Mouse (Mus musculus): ENCODE measurements around the gene Cdh22. TPM values are rescaled to one million over a fixed set of nuclear protein-coding genes. Genes with fewer than 3 reads are reported as not detected.
A peak's percentile ranks its signal among the peaks of the same experiment; 100 is the strongest.

Cdh22 gene
- polyA plus RNA-seq, 1 experiment from 2014 or later: 5.6 TPM

DNA sequence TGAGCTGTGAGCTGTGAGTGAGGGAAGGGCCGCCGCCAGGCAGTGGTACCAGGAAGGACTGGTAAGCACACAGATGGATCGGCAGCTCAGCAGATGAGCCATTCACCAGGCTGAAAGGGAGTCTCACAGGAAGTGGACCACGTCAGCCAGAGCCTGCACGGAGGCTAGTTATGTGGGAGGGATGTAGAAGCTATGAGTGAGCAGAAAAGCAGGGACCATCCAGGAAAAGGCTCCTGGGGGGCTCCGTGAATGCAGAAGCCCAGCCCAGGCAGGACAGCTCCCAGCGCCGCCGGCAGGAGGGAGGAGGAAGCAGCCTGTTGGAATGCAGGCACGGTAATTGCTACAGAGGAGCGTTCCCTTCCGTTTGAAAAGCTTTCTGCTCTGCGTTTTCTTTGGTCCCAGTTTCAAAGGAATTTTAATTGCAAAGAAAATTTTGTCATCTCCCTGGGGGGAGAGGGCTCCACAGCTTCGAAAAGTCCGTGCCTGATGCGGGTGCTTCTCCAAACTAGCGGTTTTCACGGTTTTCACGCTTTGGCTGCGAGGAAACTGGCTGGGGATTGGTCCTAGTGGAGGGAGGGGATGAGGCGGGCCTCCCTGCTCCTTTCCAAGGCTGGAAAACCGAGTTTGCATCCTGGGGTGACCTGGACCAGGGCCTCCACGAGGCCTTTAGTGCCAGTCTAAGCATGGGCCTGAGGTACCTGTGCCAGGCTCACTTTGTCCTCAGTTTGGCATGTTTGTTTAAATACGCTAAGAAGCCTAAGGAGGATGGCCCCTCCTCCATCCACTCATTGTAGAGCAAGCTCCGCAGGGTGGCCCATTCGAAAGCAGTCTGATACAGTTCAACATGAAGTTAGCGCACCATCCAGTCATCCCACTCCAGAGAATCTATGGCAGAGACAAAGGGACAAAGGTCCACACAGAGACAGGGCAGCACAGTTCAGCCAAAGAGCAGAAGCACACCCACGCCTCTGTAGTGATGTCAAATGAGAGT, 32.6 kb downstream of the Cdh22 start:
- Histone ChIP-seq H3K27me3 (replicated peaks; ENCODE audit: control insufficient read depth, insufficient read depth, low read length) (no peaks in the 10 kb centered on the region), H3K36me3 (ENCODE audit: control insufficient read depth, insufficient read depth) (no peaks in the 10 kb centered on the region), H3K27ac (ENCODE audit: low read length) (no peak overlapping the region), H3K4me2 (ENCODE audit: low read length) (peak overlapping the region; percentile 63), H3K4me1 (replicated peaks; ENCODE audit: control insufficient read depth, insufficient read depth, low read length) (peaks cover 18% of the 10 kb centered on the region), H3K9ac (replicated peaks; ENCODE audit: low read depth, low read length) (peak overlapping the region; percentile 40), H3K4me3 (replicated peaks; ENCODE audit: low read length) (peak overlapping the region; percentile 29), H3K9me3 (ENCODE audit: control insufficient read depth, low read length) (no peaks in the 10 kb centered on the region)
- ATAC-seq: peak; percentile 63
- 2% methylated on average over 28 of the region's 28 CpGs for WGBS

DNA sequence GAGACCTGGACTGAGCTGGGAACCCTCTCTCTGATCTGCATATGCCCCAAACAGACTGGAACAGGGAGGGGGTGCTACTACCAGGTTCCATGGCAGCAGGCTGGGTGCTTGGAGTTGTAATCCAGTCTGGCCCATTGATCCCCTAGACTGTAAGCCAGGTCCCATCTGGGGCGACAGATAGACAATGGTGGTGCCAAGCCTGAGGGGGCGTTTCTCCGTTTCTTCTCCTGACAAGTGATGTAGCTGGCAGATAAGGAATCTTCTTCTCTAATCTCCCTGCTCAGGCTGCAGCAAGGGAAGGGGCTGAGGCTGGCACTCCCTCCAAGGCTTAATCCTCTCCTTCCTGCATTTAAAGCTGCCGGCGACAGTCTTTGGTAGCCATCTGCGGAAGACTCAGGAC, 37.1 kb downstream of the Cdh22 start:
- 0 out of 2 replicates have a peak, but pooled peaks have one; percentile 29 for ATAC-seq
- Histone ChIP-seq H3K9me3 (ENCODE audit: control insufficient read depth, low read length) (no peaks in the 10 kb centered on the region), H3K27me3 (replicated peaks; ENCODE audit: control insufficient read depth, insufficient read depth, low read length) (no peaks in the 10 kb centered on the region), H3K4me1 (replicated peaks; ENCODE audit: control insufficient read depth, insufficient read depth, low read length) (peaks cover 29% of the 10 kb centered on the region), H3K27ac (ENCODE audit: low read length) (no peak overlapping the region), H3K4me2 (ENCODE audit: low read length) (no peak overlapping the region), H3K9ac (replicated peaks; ENCODE audit: low read depth, low read length) (no peak overlapping the region), H3K4me3 (replicated peaks; ENCODE audit: low read length) (no peak overlapping the region), H3K36me3 (ENCODE audit: control insufficient read depth, insufficient read depth) (no peaks in the 10 kb centered on the region)
- 47% methylated on average over 6 of the region's 6 CpGs for WGBS

DNA sequence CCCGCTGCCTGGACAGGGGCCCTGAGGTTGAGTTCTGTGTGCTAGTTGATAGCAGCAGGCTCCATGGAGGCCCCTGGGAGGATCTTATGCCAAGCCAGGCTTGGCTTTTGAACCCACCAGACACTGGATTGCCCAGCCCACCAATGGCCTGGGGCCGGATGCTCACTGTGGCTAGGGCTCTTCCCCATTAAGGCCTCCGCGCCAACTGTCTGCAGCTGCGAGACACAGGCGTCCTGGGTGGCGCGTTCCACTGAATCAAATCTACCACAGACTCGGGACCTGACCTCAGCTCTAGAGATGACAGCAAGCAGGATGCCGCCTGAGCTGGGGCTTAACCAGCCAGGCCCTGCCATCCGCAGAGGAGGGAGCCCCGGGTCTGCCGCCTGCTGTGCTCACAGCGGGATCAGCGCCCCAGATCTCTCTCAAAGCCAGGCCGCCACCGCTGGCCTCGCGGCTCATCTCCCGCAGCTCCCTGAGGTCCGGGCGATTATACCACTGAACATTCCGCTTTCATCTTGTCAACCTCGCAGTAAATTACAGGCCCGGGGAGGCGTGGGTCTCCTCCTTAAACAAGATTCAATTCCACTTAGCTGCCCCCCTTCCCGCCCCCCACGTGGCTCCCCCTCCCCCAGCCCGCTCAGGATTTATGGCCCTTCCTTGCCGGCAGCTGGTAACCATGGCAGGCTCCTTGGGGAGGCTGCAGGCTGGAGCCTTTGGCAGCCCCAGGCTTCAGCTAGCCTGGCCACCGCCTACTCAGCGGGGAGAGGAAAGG, 39.1 kb downstream of the Cdh22 start:
- no peaks in the 10 kb centered on the region for H3K36me3 ChIP-seq (ENCODE audit: control insufficient read depth, insufficient read depth)
- H3K9ac ChIP-seq (replicated peaks; ENCODE audit: low read depth, low read length): 0 out of 2 replicates have a peak overlapping the region, but pooled peaks have one; percentile 23
- ATAC-seq: peak; percentile 54
- H3K4me3 ChIP-seq (replicated peaks; ENCODE audit: low read length): no peak overlapping the region
- no peaks in the 10 kb centered on the region for H3K27me3 ChIP-seq (replicated peaks; ENCODE audit: control insufficient read depth, insufficient read depth, low read length)
- peaks cover 16% of the 10 kb centered on the region for H3K4me1 ChIP-seq (replicated peaks; ENCODE audit: control insufficient read depth, insufficient read depth, low read length)
- 8% methylated on average over 32 of the region's 32 CpGs for WGBS
- peak overlapping the region; percentile 1 for H3K4me2 ChIP-seq (ENCODE audit: low read length)
- no peaks in the 10 kb centered on the region for H3K9me3 ChIP-seq (ENCODE audit: control insufficient read depth, low read length)
- no peak overlapping the region for H3K27ac ChIP-seq (ENCODE audit: low read length)

DNA sequence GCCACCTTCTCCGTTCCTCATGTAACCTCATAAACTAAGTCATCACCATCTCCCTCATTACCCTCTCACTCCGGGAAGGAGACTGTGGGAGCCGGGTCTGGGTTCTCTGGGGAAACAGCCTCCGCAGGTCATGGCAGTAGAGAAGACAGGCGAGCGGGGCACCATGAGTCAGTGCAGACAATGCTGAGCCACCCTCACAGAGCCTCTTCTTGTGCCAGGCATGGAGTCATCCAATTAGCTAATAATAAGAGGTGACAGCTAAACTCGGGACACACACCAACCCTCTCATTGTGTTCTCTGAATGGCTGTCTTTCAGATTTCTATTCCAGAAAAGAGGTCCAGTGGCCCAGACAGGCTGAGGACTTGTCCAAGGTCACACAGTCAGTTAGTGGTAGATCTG, 43.2 kb downstream of the Cdh22 start:
- Histone ChIP-seq H3K27me3 (replicated peaks; ENCODE audit: control insufficient read depth, insufficient read depth, low read length) (no peaks in the 10 kb centered on the region), H3K27ac (ENCODE audit: low read length) (no peak overlapping the region), H3K36me3 (ENCODE audit: control insufficient read depth, insufficient read depth) (no peaks in the 10 kb centered on the region), H3K4me2 (ENCODE audit: low read length) (no peak overlapping the region), H3K9ac (replicated peaks; ENCODE audit: low read depth, low read length) (no peak overlapping the region), H3K4me3 (replicated peaks; ENCODE audit: low read length) (no peak overlapping the region), H3K9me3 (ENCODE audit: control insufficient read depth, low read length) (no peaks in the 10 kb centered on the region), H3K4me1 (replicated peaks; ENCODE audit: control insufficient read depth, insufficient read depth, low read length) (peaks cover 12% of the 10 kb centered on the region)
- ATAC-seq: no peak
- WGBS: 70% methylated on average over 7 of the region's 7 CpGs

DNA sequence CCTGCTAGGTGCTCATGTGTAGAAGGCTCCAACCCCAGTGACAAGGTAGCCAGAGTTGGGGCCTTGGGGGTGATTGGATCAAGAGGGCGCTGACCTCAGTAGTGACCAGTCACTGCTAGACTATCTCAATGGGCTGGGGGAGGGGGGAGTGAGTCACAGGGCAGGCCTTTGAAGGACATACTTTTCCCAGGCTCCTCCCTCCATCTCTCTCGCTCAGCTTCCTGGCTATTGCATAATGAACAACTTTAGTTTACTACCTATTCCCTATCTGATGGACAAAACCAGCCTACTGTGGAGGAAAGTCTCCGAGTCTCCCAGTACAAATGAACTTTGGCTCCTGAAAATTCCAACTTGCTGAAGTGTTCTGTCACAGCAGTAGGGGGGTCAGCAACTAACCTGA, 45.1 kb downstream of the Cdh22 start:
- H3K36me3 ChIP-seq (ENCODE audit: control insufficient read depth, insufficient read depth): no peaks in the 10 kb centered on the region
- H3K9ac ChIP-seq (replicated peaks; ENCODE audit: low read depth, low read length): no peak overlapping the region
- H3K27me3 ChIP-seq (replicated peaks; ENCODE audit: control insufficient read depth, insufficient read depth, low read length): no peaks in the 10 kb centered on the region
- H3K9me3 ChIP-seq (ENCODE audit: control insufficient read depth, low read length): no peaks in the 10 kb centered on the region
- WGBS: 68% methylated on average over 3 of the region's 3 CpGs
- ATAC-seq: no peak
- no peak overlapping the region for H3K4me2 ChIP-seq (ENCODE audit: low read length)
- no peak overlapping the region for H3K27ac ChIP-seq (ENCODE audit: low read length)
- no peak overlapping the region for H3K4me3 ChIP-seq (replicated peaks; ENCODE audit: low read length)
- H3K4me1 ChIP-seq (replicated peaks; ENCODE audit: control insufficient read depth, insufficient read depth, low read length): no peaks in the 10 kb centered on the region

DNA sequence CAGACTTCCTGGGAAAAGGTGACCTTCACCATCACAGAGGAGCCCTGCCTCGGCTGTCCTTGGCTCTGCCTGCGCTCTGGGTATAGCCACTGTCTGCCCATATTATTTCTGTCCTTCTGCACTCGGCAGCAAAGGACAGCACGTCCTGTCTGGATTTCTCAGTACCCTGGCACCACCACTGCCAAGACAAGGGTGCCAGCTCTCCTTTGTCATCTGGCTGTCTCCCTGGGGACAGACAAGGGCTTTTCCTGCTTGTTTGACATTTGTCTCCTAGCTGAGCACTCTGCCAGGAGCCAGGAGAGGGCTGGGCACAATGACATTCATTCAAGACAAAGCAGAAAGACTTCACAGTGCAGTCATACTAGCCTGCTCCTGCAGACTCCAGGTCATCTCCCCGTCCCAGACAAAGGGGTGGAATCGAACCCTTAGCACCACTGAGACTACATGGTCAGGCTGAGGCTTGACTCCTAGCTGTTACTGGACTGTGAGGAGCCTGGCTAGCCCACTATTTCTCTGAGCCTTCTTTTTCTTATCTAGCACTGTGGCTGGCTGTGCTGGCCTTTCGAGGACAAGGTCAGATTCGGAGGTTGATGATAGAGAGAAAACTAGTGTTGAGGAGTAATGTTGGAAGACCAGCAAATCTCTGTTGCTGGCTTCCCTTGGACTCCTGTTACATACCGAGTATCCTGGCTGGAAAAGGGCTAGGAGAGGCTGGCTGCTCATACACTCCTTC, 46.8 kb downstream of the Cdh22 start:
- Histone ChIP-seq H3K4me3 (replicated peaks; ENCODE audit: low read length) (no peak overlapping the region), H3K4me2 (ENCODE audit: low read length) (no peak overlapping the region), H3K9me3 (ENCODE audit: control insufficient read depth, low read length) (no peaks in the 10 kb centered on the region), H3K4me1 (replicated peaks; ENCODE audit: control insufficient read depth, insufficient read depth, low read length) (peaks cover 14% of the 10 kb centered on the region), H3K27ac (ENCODE audit: low read length) (no peak overlapping the region), H3K36me3 (ENCODE audit: control insufficient read depth, insufficient read depth) (no peaks in the 10 kb centered on the region), H3K27me3 (replicated peaks; ENCODE audit: control insufficient read depth, insufficient read depth, low read length) (no peaks in the 10 kb centered on the region), H3K9ac (replicated peaks; ENCODE audit: low read depth, low read length) (no peak overlapping the region)
- no peak for ATAC-seq
- WGBS: 66% methylated on average over 9 of the region's 9 CpGs

DNA sequence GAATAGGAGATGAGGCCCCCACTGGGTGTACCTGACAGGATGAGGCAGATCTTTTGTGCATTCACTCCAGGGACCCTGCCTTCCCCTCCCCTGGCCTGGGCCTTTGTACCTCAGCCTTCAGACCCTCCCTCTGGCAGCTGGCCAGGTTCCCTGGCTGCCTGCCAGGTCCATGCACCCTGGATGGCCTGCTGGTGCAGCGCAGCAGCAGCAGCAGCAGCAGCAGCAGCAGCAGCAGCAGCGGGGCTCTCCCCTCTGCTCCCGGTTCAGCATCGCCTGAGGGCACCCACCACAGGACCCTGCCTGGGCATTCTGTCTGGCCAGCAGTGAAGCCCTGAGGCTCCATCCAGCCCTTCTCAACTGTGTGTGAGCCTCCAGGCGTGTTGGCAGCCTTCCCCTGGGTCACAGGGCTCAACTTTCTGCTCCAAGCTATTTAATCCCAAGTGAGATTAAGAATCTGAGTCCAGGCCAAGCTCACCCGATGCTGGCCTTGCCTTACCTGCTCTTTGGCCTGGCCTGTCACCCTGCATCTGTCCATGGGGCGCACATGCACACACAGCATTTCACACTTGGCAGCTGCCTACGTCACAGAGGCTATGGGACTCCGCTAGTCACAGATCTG, 50.5 kb downstream of the Cdh22 start:
- Histone ChIP-seq H3K27me3 (replicated peaks; ENCODE audit: control insufficient read depth, insufficient read depth, low read length) (peaks cover 7% of the 10 kb centered on the region; the same call in 1 of the 2 replicates), H3K4me2 (ENCODE audit: low read length) (no peak overlapping the region), H3K4me1 (replicated peaks; ENCODE audit: control insufficient read depth, insufficient read depth, low read length) (peaks cover 20% of the 10 kb centered on the region), H3K27ac (ENCODE audit: low read length) (peak overlapping the region; percentile 53), H3K9ac (replicated peaks; ENCODE audit: low read depth, low read length) (no peak overlapping the region; the same call in 1 of the 2 replicates), H3K36me3 (ENCODE audit: control insufficient read depth, insufficient read depth) (no peaks in the 10 kb centered on the region), H3K4me3 (replicated peaks; ENCODE audit: low read length) (no peak overlapping the region), H3K9me3 (ENCODE audit: control insufficient read depth, low read length) (no peaks in the 10 kb centered on the region)
- ATAC-seq: peak; percentile 83
- WGBS: 16% methylated on average over 9 of the region's 9 CpGs

DNA sequence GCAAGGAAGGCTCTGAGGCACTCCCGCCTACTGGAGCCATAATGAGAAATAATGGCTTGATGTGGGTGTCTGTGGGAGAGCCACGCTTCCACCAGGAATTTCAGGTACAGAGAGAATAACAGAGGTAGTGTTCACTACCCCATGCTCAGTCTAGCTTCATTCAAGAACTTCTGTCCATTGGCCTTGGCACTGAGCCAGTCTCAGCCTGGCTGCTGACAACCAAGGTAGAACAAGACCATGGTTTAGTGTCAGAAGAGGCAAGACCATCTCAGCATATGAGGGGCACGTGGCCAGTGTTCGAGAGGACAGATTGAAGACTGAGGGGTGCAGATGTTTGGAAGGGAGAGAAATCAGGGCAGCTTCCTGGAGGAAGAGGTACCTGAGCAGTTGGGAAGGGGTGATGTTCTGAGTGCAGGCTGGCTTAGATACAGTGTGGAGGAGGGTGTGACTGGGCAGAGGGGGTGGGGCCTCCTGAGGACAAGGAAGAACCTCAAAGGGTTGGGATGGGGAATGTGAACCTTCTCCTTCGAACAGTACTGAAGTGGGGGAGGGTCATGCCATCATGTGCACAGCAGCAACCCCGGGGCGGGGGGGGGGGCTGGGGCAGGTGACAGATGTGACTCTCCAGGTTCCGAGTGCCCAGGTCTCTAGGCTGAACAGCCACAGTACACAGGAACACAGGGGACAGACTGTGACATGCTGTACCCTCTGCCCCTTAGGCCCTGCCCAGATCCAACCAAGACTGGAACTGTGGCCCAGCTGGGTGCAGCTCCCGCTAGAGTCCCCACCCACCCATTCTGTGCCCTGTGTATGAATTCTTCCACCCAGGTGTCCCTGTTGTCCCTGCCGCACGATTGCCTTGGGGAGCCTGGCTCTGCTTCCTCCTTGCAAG, 52.3 kb downstream of the Cdh22 start:
- peaks cover 22% of the 10 kb centered on the region for H3K4me1 ChIP-seq (replicated peaks; ENCODE audit: control insufficient read depth, insufficient read depth, low read length)
- no peak overlapping the region for H3K27ac ChIP-seq (ENCODE audit: low read length)
- no peak overlapping the region for H3K4me3 ChIP-seq (replicated peaks; ENCODE audit: low read length)
- H3K36me3 ChIP-seq (ENCODE audit: control insufficient read depth, insufficient read depth): no peaks in the 10 kb centered on the region
- no peak overlapping the region for H3K9ac ChIP-seq (replicated peaks; ENCODE audit: low read depth, low read length)
- no peak overlapping the region for H3K4me2 ChIP-seq (ENCODE audit: low read length)
- 0 out of 2 replicates have a peak, but pooled peaks have one; percentile 5 for ATAC-seq
- H3K27me3 ChIP-seq (replicated peaks; ENCODE audit: control insufficient read depth, insufficient read depth, low read length): peaks cover 7% of the 10 kb centered on the region; the same call in 1 of the 2 replicates
- no peaks in the 10 kb centered on the region for H3K9me3 ChIP-seq (ENCODE audit: control insufficient read depth, low read length)
- WGBS: 71% methylated on average over 9 of the region's 11 CpGs
